Mouse (Mus musculus): ENCODE measurements around the gene Zbtb41.

- TF ChIP-seq CTCF (conservative IDR thresholded peaks at IDR 0.05; ENCODE audit: low read length): no peak
- no peak for TF ChIP-seq NANOG (IDR thresholded peaks at IDR 0.05; ENCODE audit: borderline replicate concordance, low read length)
Measured at GRCm38 (mm10) chr1:139499751-139500150, 77.7 kb downstream of the Zbtb41 start.
